Mouse (Mus musculus) testis, adult 2 months (tissue): ENCODE results near the gene Nrg3.

ENCODE experiments used
- CTCF ChIP-seq: fragments of 200-500 bp; IDR thresholded peaks from 2 replicates; pipeline ENCODE4 v1.5.1; 2012; ENCODE audit warnings: low read depth, mild to moderate bottlenecking, inconsistent platforms, low read length, moderate library complexity; ENCODE audit not compliant: control insufficient read depth, insufficient read depth, insufficient replicate concordance
- POLR2A ChIP-seq: fragments of 200-500 bp; IDR thresholded peaks from 2 replicates; pipeline ENCODE4 v1.6.1; 2012; ENCODE audit warnings: low read depth, mild to moderate bottlenecking, inconsistent platforms, low read length, moderate library complexity; ENCODE audit not compliant: control insufficient read depth

GRCm38 (mm10) chr14:38659973-38660372, 812.9 kb downstream of the Nrg3 start:
- no peak for TF ChIP-seq POLR2A
- TF ChIP-seq CTCF, result no peak
